Mouse (Mus musculus): ENCODE data around the gene Gm14327.
"Not testable (repeated sequence)": the region's sequence is repeated elsewhere in the genome, so short reads cannot be mapped to it uniquely, and the experiment has no call there.

Gene Gm14327

GRCm38 (mm10) chr2:177897046-177897578 lies at the start of gene Gm14327:
Gene Gm14327, plus strand, starts transcription at chr2:177897096.
- in situ Hi-C loops (cut with MboI, MseI): not testable (repeated sequence)

GRCm38 (mm10) chr2:177862254-177862653 lies 34.6 kb upstream of the Gm14327 start:
- in situ Hi-C loops (cut with MboI, MseI): loop anchor here (25.0 kb wide), 1 partner anchor 900 kb away; no protein-coding TSS in a partner anchor

- in situ Hi-C loops (cut with MboI, MseI): not testable (repeated sequence)
Measured at GRCm38 (mm10) chr2:177887743-177888142, 9.2 kb upstream of the Gm14327 start.

GRCm38 (mm10) chr2:177898171-177898570 lies 1.3 kb downstream of the Gm14327 start:
- in situ Hi-C loops (cut with MboI, MseI): not testable (repeated sequence)

GRCm38 (mm10) chr2:177903276-177903675 lies 6.4 kb downstream of the Gm14327 start:
- in situ Hi-C loops (cut with MboI, MseI): loop anchor here (10.0 kb wide), 1 partner anchor 428 kb away; no protein-coding TSS in a partner anchor

- in situ Hi-C loops (cut with MboI, MseI): not testable (repeated sequence)
Measured at GRCm38 (mm10) chr2:177925563-177926103, 28.7 kb downstream of the Gm14327 start, which contains the start of gene Zfp972. Gene Zfp972, minus strand, starts transcription at chr2:177925613.

All from T-helper 2 cell (primary cell).